Mouse (Mus musculus) neural tube, embryonic 15.5 days (tissue): ENCODE data around the gene Mrpl19. TPM values are rescaled to one million over a fixed set of nuclear protein-coding genes. Genes with fewer than 3 reads are reported as not detected.

ENCODE experiments used
- ATAC-seq: fragments of 200-750 bp; cut with Nextera tagmentation; 2 replicates; pipeline ENCODE4 v1.8.0; 2017; ENCODE audit warnings: mild to moderate bottlenecking, moderate TSS enrichment, moderate library complexity; ENCODE audit not compliant: low FRiP score
- H3K27ac ChIP-seq: fragments of 300-500 bp; sonication (generic); replicated peaks from 2 replicates; pipeline ENCODE4 v1.5.1; 2015; ENCODE audit warnings: mild to moderate bottlenecking, inconsistent platforms
- H3K27me3 ChIP-seq: fragments of 300-500 bp; sonication (generic); replicated peaks from 2 replicates; pipeline ENCODE4 v1.6.1; 2015; ENCODE audit warnings: inconsistent platforms
- H3K36me3 ChIP-seq: fragments of 300-500 bp; sonication (generic); 2 replicates; pipeline ENCODE4 v1.6.1; 2015; ENCODE audit warnings: inconsistent platforms
- H3K4me1 ChIP-seq: fragments of 300-500 bp; sonication (generic); 2 replicates; pipeline ENCODE4 v1.6.1; 2015; ENCODE audit warnings: inconsistent platforms
- H3K4me2 ChIP-seq: fragments of 300-500 bp; sonication (generic); 2 replicates; pipeline ENCODE4 v1.6.1; 2015; ENCODE audit warnings: inconsistent platforms, mild to moderate bottlenecking, moderate library complexity
- H3K4me3 ChIP-seq: fragments of 300-500 bp; sonication (generic); replicated peaks from 2 replicates; pipeline ENCODE4 v1.5.1; 2015; ENCODE audit warnings: mild to moderate bottlenecking, inconsistent platforms
- H3K9ac ChIP-seq: fragments of 300-500 bp; sonication (generic); replicated peaks from 2 replicates; pipeline ENCODE4 v1.6.1; 2015; ENCODE audit warnings: mild to moderate bottlenecking, inconsistent platforms
- H3K9me3 ChIP-seq: fragments of 300-500 bp; sonication (generic); replicated peaks from 2 replicates; pipeline ENCODE4 v1.6.1; 2016; ENCODE audit warnings: inconsistent platforms
- WGBS: fragments of 180-500 bp; shearing (Covaris S2); methylation state at CpG from one replicate; pipeline ENCODE4 v1.1.7; 2015; ENCODE audit warnings: mixed read lengths; 5-methylcytosine and 5-hydroxymethylcytosine counted together
- polyA plus RNA-seq: library from polyadenylated mRNA; unstranded; fragments of >200 nt; fragmentation: Nextera tagmentation; extraction: Ambion mirVana; gene quantifications from 2 replicates; pipeline ENCODE4 v1.2.1, GENCODE M21; 2015

The Mrpl19 gene
- polyA plus RNA-seq, 1 experiment from 2014 or later, result 40.6 TPM

DNA sequence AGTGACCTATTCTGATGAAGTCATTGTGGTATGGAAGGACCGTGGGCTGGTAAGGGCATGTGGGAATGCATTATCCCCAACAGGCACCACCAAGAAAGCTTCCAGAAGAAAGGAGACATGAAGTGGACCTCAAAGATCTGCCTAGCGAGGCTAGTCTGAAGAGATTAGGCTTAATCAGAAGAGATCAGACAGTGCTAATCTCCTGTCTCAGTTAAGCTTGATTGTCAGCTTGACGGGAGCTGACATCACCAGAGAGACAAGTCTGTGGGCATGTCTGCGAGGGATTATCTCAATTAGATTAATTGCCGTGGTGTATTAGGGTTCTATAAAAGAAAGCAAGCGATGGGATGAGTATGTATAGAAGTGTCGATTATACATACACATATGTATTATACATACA, 5.4 kb upstream of the Mrpl19 start:
- H3K9me3 ChIP-seq, result no peaks in the 10 kb centered on the region
- H3K9ac ChIP-seq, result no peak overlapping the region
- H3K4me1 ChIP-seq, result no peaks in the 10 kb centered on the region
- H3K36me3 ChIP-seq, result no peaks in the 10 kb centered on the region
- no peaks in the 10 kb centered on the region for H3K27me3 ChIP-seq
- no peak for ATAC-seq
- H3K4me2 ChIP-seq, result no peak overlapping the region
- no peak overlapping the region for H3K4me3 ChIP-seq
- no peak overlapping the region for H3K27ac ChIP-seq
- WGBS, result 95% methylated on average over 7 of the region's 7 CpGs

DNA sequence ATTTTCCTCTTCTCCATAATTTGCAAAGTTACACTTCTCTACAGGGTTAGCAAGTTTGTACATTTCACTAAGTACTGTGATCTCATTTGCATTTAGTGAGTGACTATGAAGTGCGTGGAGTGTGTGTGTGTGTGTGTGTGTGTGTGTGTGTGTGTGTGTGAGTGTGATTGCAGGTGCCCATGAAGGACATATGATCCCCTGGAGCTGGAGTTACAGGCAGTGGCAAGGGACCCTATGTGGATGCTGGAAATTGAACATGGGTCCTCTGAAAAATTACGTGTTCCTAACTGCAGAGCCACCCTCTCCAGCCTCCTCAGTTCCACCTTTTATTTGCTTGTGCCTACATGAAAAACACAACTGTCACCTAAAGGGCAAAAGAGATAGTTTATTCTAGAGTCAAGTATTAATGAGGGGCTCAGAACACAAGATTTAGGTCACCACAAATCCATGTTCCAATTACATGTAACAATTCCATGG, 348 bp upstream of the Mrpl19 start:
- peak; percentile 59; the same call in 1 of the 2 replicates for ATAC-seq
- H3K36me3 ChIP-seq, result peaks cover 20% of the 10 kb centered on the region
- no peaks in the 10 kb centered on the region for H3K9me3 ChIP-seq
- H3K27me3 ChIP-seq, result no peaks in the 10 kb centered on the region
- peak overlapping the region; percentile 74 for H3K4me2 ChIP-seq
- peaks cover 9% of the 10 kb centered on the region for H3K4me1 ChIP-seq
- H3K4me3 ChIP-seq, result peak overlapping the region; percentile 91
- 50% methylated on average over 2 of the region's 2 CpGs for WGBS
- H3K27ac ChIP-seq, result no peak overlapping the region
- H3K9ac ChIP-seq, result no peak overlapping the region

DNA sequence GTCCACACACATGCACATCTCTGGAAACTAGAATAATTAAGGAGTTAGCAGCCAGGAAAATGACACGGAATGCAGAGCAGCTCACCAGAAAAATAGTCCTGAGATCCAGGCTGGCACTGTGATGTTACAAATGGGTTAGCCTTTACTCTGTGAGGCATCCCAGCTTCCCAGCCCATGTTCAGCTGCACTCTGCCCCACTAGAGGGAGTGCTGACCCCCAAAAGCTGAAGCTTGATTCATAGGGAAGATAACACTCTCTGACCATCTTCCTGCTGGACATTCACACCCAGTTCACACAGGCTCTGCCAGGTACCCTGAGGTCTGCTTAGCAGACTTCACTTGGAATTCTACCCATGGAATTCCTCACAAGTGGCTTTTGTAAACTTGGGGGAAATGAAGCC, 5.5 kb downstream of the Mrpl19 start:
- H3K4me3 ChIP-seq, result no peak overlapping the region
- no peak overlapping the region for H3K4me2 ChIP-seq
- no peak overlapping the region for H3K27ac ChIP-seq
- no peaks in the 10 kb centered on the region for H3K27me3 ChIP-seq
- no peaks in the 10 kb centered on the region for H3K9me3 ChIP-seq
- no peak for ATAC-seq
- peaks cover 9% of the 10 kb centered on the region for H3K4me1 ChIP-seq
- no peak overlapping the region for H3K9ac ChIP-seq
- 91% methylated on average over 1 of the region's 1 CpGs for WGBS
- peaks cover 70% of the 10 kb centered on the region for H3K36me3 ChIP-seq

DNA sequence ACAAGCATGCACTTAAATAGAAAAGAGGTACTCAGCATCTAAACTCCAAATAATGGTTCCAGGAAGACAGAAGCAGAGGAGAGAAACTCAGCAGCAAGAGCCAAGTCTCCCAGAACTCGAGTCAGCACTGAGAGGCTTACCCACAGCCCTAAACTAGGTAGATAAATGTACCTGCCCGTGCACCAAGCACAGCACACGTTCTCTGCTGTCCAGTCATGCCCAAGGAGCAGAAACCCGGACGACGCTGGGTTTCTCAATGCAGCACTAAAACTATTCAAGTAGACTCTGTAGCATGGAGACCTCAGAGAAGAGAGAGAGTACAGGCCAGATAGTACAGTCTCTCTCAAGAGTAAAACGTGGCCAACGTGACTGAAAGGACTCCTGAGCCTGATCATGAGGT, 5.9 kb downstream of the Mrpl19 start:
- H3K36me3 ChIP-seq, result peaks cover 74% of the 10 kb centered on the region
- ATAC-seq, result no peak
- 94% methylated on average over 8 of the region's 8 CpGs for WGBS

DNA sequence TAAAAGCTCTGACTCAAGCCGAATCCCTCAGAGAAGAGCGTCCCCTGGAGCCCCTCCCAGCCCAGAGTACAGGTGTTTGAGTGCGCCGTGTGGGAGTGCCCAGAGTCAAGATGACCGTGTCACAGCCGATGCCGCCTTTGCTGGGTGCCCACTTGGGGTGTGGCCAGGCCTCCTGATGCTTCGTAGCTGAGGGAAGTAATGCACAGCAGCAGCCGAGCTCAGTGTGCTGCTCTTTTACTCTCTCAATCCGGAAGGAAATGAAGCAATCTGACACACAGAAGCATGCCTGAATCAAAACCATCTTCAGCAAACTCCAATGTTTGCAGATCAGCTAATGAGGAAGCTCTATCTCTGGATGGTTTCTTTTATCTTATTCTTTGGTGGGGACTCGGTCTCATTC, 7.8 kb downstream of the Mrpl19 start:
- Histone ChIP-seq H3K9ac (no peak overlapping the region), H3K4me2 (no peak overlapping the region), H3K27me3 (no peaks in the 10 kb centered on the region), H3K27ac (no peak overlapping the region), H3K4me1 (no peaks in the 10 kb centered on the region), H3K4me3 (no peak overlapping the region), H3K36me3 (peaks cover 71% of the 10 kb centered on the region), H3K9me3 (no peaks in the 10 kb centered on the region)
- WGBS, result 93% methylated on average over 11 of the region's 11 CpGs
- ATAC-seq, result no peak

More for the DNA sequence above, 5.9 kb downstream of the Mrpl19 start:
- Histone ChIP-seq H3K27me3 (no peaks in the 10 kb centered on the region), H3K9ac (no peak overlapping the region), H3K9me3 (no peaks in the 10 kb centered on the region), H3K27ac (no peak overlapping the region), H3K4me1 (peaks cover 6% of the 10 kb centered on the region), H3K4me2 (no peak overlapping the region), H3K4me3 (no peak overlapping the region)

DNA sequence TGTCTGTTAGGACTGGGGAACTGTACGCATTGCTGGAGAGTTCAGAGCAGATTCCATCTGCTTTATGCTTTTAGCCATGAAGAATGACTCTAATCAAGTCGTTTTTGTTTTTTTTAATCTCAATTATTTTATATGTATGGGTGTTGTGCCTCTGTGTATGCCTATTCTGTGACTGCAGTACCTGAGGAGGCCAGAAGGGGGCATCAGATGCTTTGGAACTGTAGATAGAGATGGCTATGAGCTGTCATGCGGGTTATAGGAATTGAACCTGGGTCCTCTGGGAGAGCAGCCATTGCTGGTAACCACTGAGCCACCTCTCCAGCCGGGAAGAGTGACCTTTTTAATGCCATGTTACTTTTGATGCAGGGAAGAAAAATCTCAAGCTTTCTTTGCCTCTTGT, 9.4 kb downstream of the Mrpl19 start:
- ATAC-seq, result no peak
- H3K36me3 ChIP-seq, result peaks cover 73% of the 10 kb centered on the region
- no peak overlapping the region for H3K9ac ChIP-seq
- WGBS, result 92% methylated on average over 4 of the region's 4 CpGs
- H3K4me3 ChIP-seq, result no peak overlapping the region
- no peak overlapping the region for H3K27ac ChIP-seq
- no peaks in the 10 kb centered on the region for H3K9me3 ChIP-seq
- H3K27me3 ChIP-seq, result no peaks in the 10 kb centered on the region
- no peak overlapping the region for H3K4me2 ChIP-seq
- no peaks in the 10 kb centered on the region for H3K4me1 ChIP-seq

DNA sequence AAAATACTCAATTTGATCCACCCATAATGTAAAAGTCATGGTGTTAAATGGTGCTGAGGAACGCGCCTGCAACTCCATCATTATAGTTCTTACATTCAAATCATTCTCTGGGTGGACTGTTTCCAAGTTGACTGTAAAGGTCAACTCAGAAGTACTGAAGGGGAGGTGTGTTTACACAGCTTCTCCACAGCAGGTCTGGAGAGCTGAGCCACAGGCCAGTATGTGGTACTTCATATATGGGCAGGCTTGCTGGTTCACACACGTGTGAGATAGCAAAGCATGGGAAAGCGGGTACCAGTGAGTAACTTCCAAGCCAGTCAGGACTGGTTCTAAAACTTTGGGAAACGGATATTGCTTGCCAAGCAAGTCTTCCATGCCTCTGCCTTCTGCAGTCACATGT, 10.6 kb downstream of the Mrpl19 start:
- 89% methylated on average over 5 of the region's 5 CpGs for WGBS
- Histone ChIP-seq H3K4me1 (no peaks in the 10 kb centered on the region), H3K27me3 (no peaks in the 10 kb centered on the region), H3K36me3 (peaks cover 72% of the 10 kb centered on the region), H3K9me3 (no peaks in the 10 kb centered on the region), H3K27ac (no peak overlapping the region), H3K4me3 (no peak overlapping the region), H3K9ac (no peak overlapping the region), H3K4me2 (no peak overlapping the region)
- no peak for ATAC-seq

DNA sequence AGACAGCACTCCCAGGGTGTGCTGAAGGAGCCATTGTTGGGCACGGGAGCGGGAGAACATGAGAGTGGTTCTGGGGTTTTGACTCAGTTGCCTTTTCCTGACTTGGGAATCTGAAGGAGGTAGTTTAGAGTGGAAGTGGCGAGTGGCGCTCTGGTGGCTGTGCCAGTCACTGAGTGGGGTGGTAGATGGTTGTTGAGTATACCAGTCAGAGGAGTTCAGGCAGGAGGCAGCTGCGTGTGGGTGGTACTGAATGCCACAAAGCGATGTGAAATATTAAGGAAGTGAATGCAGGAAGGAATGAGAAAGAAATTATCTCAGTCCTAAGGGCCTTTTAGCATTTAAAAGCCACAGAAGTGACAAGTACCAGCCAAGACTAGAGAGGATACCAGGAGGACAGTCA, 18.9 kb downstream of the Mrpl19 start:
- H3K36me3 ChIP-seq, result peaks cover 80% of the 10 kb centered on the region
- H3K4me2 ChIP-seq, result no peak overlapping the region

DNA sequence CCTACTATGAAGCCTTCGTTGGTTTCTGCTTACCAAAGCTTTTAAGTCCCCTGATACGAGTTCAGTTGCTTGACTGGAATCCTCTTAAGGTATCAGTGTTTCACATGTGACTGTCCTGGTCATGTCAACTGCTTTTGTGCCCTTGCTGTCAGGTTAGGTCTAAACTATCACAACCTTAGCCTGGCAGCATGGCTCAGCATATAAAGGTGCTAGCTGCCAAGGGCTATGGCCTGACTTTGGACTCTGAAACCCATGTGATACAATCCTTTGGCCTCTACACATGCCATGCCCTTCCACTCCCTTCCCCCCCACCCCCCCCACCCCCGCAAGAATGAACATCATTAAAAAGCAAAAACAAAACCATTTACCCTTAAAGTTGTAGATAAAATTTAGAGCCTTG, 21.3 kb downstream of the Mrpl19 start:
- WGBS, result 93% methylated on average over 3 of the region's 3 CpGs
- H3K4me3 ChIP-seq, result no peak overlapping the region
- ATAC-seq, result no peak
- no peak overlapping the region for H3K9ac ChIP-seq
- no peak overlapping the region for H3K27ac ChIP-seq
- no peak overlapping the region for H3K4me2 ChIP-seq
- H3K27me3 ChIP-seq, result no peaks in the 10 kb centered on the region
- H3K9me3 ChIP-seq, result no peaks in the 10 kb centered on the region
- H3K36me3 ChIP-seq, result peaks cover 78% of the 10 kb centered on the region
- H3K4me1 ChIP-seq, result no peaks in the 10 kb centered on the region

More for the DNA sequence above, 18.9 kb downstream of the Mrpl19 start:
- no peak overlapping the region for H3K9ac ChIP-seq
- H3K4me1 ChIP-seq, result no peaks in the 10 kb centered on the region
- no peak overlapping the region for H3K4me3 ChIP-seq
- H3K9me3 ChIP-seq, result no peaks in the 10 kb centered on the region
- no peaks in the 10 kb centered on the region for H3K27me3 ChIP-seq
- ATAC-seq, result no peak
- H3K27ac ChIP-seq, result no peak overlapping the region
- WGBS, result 97% methylated on average over 6 of the region's 6 CpGs

DNA sequence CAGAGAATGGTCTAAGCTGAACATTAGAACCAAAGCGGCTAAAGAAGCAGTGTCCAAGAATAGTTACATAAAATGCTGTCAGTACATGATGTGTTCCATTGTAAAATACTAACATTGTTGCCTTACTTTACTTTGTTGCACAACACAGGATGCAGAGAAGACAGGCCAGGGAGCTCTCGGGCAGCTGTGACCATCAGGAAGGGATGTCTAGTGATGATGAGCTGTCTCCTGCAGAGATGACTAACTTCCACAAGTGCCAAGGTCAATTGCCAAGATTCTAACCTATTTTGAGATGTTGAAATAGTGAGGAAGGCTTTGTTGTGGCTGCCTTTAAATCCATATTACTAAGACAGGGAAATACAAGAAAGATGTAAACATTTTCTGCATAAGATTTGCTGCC, 22.5 kb downstream of the Mrpl19 start:
- H3K27me3 ChIP-seq, result no peaks in the 10 kb centered on the region
- H3K9ac ChIP-seq, result no peak overlapping the region
- no peak for ATAC-seq
- no peaks in the 10 kb centered on the region for H3K4me1 ChIP-seq
- 94% methylated on average over 2 of the region's 2 CpGs for WGBS
- no peak overlapping the region for H3K4me2 ChIP-seq
- no peaks in the 10 kb centered on the region for H3K9me3 ChIP-seq
- no peak overlapping the region for H3K4me3 ChIP-seq
- H3K36me3 ChIP-seq, result peaks cover 74% of the 10 kb centered on the region
- H3K27ac ChIP-seq, result no peak overlapping the region

DNA sequence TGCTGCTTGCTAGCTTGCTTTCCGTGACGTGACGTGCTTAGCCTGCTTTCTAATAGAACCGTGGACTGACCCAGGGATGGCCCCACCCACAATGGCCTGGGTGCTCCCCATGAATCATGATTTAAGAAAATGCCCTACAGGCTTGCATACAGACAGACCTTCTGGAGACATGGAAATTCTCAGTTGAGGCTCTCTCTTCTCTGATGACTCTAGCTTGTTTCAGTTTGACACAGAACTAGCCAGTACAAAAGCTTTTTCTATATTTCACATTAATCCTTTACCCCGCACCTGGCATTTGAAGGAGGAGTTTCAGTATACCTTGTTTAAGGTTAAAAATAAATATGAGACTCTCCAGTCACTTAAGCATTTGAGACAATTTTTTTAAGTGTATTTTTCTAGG, 24.0 kb downstream of the Mrpl19 start:
- Histone ChIP-seq H3K4me2 (no peak overlapping the region), H3K27ac (no peak overlapping the region), H3K4me3 (no peak overlapping the region), H3K9ac (no peak overlapping the region), H3K36me3 (peaks cover 70% of the 10 kb centered on the region), H3K4me1 (no peaks in the 10 kb centered on the region), H3K27me3 (no peaks in the 10 kb centered on the region), H3K9me3 (no peaks in the 10 kb centered on the region)
- WGBS, result 91% methylated on average over 5 of the region's 5 CpGs
- ATAC-seq, result no peak

DNA sequence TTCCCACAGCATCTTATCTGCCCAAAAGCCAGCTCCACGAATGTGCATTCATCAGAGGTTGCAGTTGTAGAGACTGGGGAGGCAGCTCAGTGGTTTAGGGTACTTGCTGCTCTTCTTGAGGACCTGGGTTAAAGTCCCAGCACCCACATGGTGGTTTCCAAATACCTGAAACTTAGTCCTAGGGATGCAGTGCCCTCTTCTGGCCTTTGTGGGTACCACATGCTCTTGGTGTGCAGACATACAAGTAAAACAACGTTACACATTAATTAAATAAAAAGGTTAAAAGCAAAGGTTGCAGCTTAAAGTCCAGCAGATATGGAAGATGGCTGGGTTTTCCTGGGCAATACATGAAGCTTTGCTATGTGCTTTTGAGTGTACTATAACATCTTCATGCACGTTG, 32.5 kb downstream of the Mrpl19 start:
- Histone ChIP-seq H3K9me3 (no peaks in the 10 kb centered on the region), H3K27ac (no peak overlapping the region), H3K36me3 (peaks cover 61% of the 10 kb centered on the region), H3K4me2 (no peak overlapping the region), H3K27me3 (no peaks in the 10 kb centered on the region), H3K4me3 (no peak overlapping the region), H3K9ac (no peak overlapping the region), H3K4me1 (no peaks in the 10 kb centered on the region)
- WGBS, result 98% methylated on average over 3 of the region's 3 CpGs
- no peak for ATAC-seq

DNA sequence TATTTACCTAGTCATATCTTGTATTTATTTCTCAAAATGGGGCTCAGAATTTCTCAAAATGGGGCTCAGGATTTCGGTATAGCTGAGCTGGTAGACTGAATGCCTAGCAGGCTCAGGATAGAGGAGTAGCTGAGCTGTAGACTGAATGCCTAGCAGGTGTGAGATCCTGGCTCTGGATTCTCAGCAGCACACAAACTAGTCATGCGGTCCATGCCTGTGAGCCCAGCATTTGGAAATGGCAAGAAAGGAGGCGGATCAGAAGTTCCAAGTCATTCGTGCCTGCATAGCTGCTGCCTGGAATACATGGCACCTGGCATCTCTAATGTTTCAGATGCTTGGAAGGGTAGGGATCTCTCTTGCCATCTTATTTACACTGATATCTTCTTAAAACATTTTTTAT, 36.4 kb downstream of the Mrpl19 start:
- WGBS, result 92% methylated on average over 4 of the region's 4 CpGs
- ATAC-seq, result no peak
- no peak overlapping the region for H3K9ac ChIP-seq
- no peaks in the 10 kb centered on the region for H3K27me3 ChIP-seq
- peaks cover 59% of the 10 kb centered on the region for H3K36me3 ChIP-seq
- H3K4me1 ChIP-seq, result peaks cover 8% of the 10 kb centered on the region
- no peak overlapping the region for H3K4me2 ChIP-seq
- H3K27ac ChIP-seq, result no peak overlapping the region
- no peak overlapping the region for H3K4me3 ChIP-seq
- no peaks in the 10 kb centered on the region for H3K9me3 ChIP-seq
